Mouse (Mus musculus): ENCODE data around the gene Scfd2.

DNA sequence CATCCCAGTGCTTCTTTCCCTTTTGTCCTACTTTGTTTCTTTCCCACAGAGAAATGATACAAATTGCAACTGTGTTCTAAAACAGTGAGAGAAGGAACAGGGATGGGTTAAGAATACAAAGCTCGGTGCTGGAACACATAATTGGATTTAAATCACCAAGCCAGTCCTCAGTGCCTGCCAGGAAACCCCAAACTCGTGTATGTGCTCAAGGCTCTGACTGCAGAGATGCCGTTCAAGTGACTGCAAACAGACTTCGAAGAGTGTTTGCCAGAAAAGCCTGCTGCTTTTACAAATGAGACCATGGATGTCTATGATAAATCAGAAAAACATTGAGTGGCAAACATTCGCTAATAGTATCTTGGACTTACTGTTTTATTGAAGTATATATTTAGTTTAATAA, 80.6 kb downstream of the Scfd2 start:
- no peak for TF ChIP-seq CTCF (IDR thresholded peaks at IDR 0.05; ENCODE audit: low read depth)
- TF ChIP-seq EP300 (optimal IDR thresholded peaks at IDR 0.05), result no peak

All from stomach, postnatal 0 days (tissue).